ENCODE assay signal across 15 mouse cellular contexts in the genomic region with DNA sequence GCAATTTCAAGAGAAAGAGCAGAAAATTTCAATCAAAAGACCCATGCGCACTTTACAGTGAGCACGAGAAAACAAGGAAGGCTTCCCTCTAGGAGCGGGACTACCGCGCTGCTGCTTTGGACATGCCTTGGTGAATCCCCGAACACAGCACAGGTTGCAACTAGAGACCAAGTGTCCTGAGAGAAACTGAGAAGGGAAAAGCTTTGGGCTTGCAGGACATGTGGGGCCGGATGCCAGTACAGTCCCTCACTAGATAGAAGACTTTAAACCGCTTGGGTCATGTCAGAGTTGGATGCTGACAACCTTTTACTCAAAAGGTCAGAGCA.
A peak's percentile ranks its signal among the peaks of the same experiment; 100 is the strongest.
DNase-seq lines count a peak whose midpoint lies in the region; ATAC-seq lines count a peak whose summit lies in the region.
"Had no signal": no experiment of that assay in that cellular context is flagged by ENCODE, and none has a peak within 500 bp of the region (broad histone marks: within the 10 kb centered on the region; RNA-seq: fewer than 3 reads in every experiment).

No protein-coding gene starts in this region.

- no peak overlapping the region for H3K27ac ChIP-seq in limb, embryonic 12.5 days
- no peak overlapping the region for H3K27ac ChIP-seq in limb, embryonic 10.5 days
- H3K27ac ChIP-seq in forebrain, embryonic 14.5 days (ENCODE audit: low read depth, low read length) = no peak overlapping the region
- no peak overlapping the region for H3K27ac ChIP-seq in hindbrain, embryonic 14.5 days
- no peak overlapping the region for H3K27ac ChIP-seq in neural tube, embryonic 13.5 days (replicated peaks)
- H3K27ac ChIP-seq: gastrocnemius, adult 2 months; heart, adult 2 months; left cerebral cortex, adult 2 months; limb, embryonic 15.5 days had no signal

- WGBS in limb, embryonic 12.5 days = 76% methylated on average over 8 of the region's 8 CpGs
- 75% methylated on average over 8 of the region's 8 CpGs for WGBS in limb, embryonic 10.5 days
- 58% methylated on average over 8 of the region's 8 CpGs for WGBS in forebrain, embryonic 14.5 days
- 65% methylated on average over 8 of the region's 8 CpGs for WGBS in hindbrain, embryonic 14.5 days
- WGBS in neural tube, embryonic 13.5 days = 60% methylated on average over 8 of the region's 8 CpGs

- H3K4me1 ChIP-seq in limb, embryonic 12.5 days (replicated peaks) = 0 out of 2 replicates have a peak, but pooled peaks cover 6% of the 10 kb centered on the region
- 0 out of 2 replicates have a peak, but pooled peaks cover 3% of the 10 kb centered on the region for H3K4me1 ChIP-seq in limb, embryonic 10.5 days
- peaks cover 5% of the 10 kb centered on the region; the same call in 1 of the 2 replicates for H3K4me1 ChIP-seq in forebrain, embryonic 14.5 days (ENCODE audit: control insufficient read depth, insufficient read depth, low read length)
- H3K4me1 ChIP-seq in hindbrain, embryonic 14.5 days (replicated peaks; ENCODE audit: control insufficient read depth, insufficient read depth, low read length) = no peaks in the 10 kb centered on the region; the same call in 1 of the 2 replicates
- no peaks in the 10 kb centered on the region for H3K4me1 ChIP-seq in neural tube, embryonic 13.5 days (replicated peaks)

- no peaks in the 10 kb centered on the region for H3K36me3 ChIP-seq in limb, embryonic 12.5 days
- H3K36me3 ChIP-seq in limb, embryonic 10.5 days = no peaks in the 10 kb centered on the region
- H3K36me3 ChIP-seq in forebrain, embryonic 14.5 days (ENCODE audit: control insufficient read depth, insufficient read depth, low read length) = no peaks in the 10 kb centered on the region
- no peaks in the 10 kb centered on the region for H3K36me3 ChIP-seq in hindbrain, embryonic 14.5 days (replicated peaks; ENCODE audit: control insufficient read depth, insufficient read depth)
- no peaks in the 10 kb centered on the region for H3K36me3 ChIP-seq in neural tube, embryonic 13.5 days
- H3K36me3 ChIP-seq: limb, embryonic 15.5 days had no signal

- H3K4me3 ChIP-seq in limb, embryonic 12.5 days (replicated peaks) = no peak overlapping the region
- H3K4me3 ChIP-seq in limb, embryonic 10.5 days = no peak overlapping the region
- no peak overlapping the region for H3K4me3 ChIP-seq in forebrain, embryonic 14.5 days (ENCODE audit: low read depth, low read length)
- no peak overlapping the region for H3K4me3 ChIP-seq in hindbrain, embryonic 14.5 days (replicated peaks; ENCODE audit: low read length)
- H3K4me3 ChIP-seq in neural tube, embryonic 13.5 days = no peak overlapping the region
- H3K4me3 ChIP-seq: erythroblast, embryonic 14.5 days; gastrocnemius, adult 2 months; heart, adult 2 months; left cerebral cortex, adult 2 months; limb, embryonic 15.5 days had no signal

- DNase-seq in limb, embryonic 10.5 days (ENCODE audit: low spot score) = no peak
- DNase-seq in forebrain, embryonic 14.5 days (ENCODE audit: low spot score) = no peak
- DNase-seq in hindbrain, embryonic 14.5 days (ENCODE audit: low spot score) = no peak
- no peak for DNase-seq in MN1 (ENCODE audit: low spot score)
- DNase-seq in embryo, embryonic 11 days = no peak

- H3K27me3 ChIP-seq in limb, embryonic 12.5 days = no peaks in the 10 kb centered on the region
- H3K27me3 ChIP-seq in limb, embryonic 10.5 days (ENCODE audit: low read depth, poor library complexity, severe bottlenecking) = peaks cover 14% of the 10 kb centered on the region
- no peaks in the 10 kb centered on the region for H3K27me3 ChIP-seq in forebrain, embryonic 14.5 days (replicated peaks; ENCODE audit: control insufficient read depth, insufficient read depth, low read length)
- H3K27me3 ChIP-seq in hindbrain, embryonic 14.5 days (ENCODE audit: control insufficient read depth, insufficient read depth, low read length) = no peaks in the 10 kb centered on the region
- no peaks in the 10 kb centered on the region for H3K27me3 ChIP-seq in neural tube, embryonic 13.5 days
- H3K27me3 ChIP-seq: limb, embryonic 15.5 days had no signal

- no peak overlapping the region for H3K9ac ChIP-seq in limb, embryonic 12.5 days (replicated peaks)
- no peak overlapping the region for H3K9ac ChIP-seq in forebrain, embryonic 14.5 days (ENCODE audit: low read length)
- H3K9ac ChIP-seq in hindbrain, embryonic 14.5 days = no peak overlapping the region
- 0 out of 2 replicates have a peak overlapping the region, but pooled peaks have one; percentile 14 for H3K9ac ChIP-seq in neural tube, embryonic 13.5 days
- H3K9ac ChIP-seq: limb, embryonic 15.5 days; lung, embryonic 14.5 days had no signal

- no peaks in the 10 kb centered on the region for H3K9me3 ChIP-seq in limb, embryonic 12.5 days
- H3K9me3 ChIP-seq in limb, embryonic 10.5 days (replicated peaks) = no peaks in the 10 kb centered on the region
- H3K9me3 ChIP-seq in forebrain, embryonic 14.5 days (replicated peaks; ENCODE audit: control insufficient read depth, low read length) = no peaks in the 10 kb centered on the region
- H3K9me3 ChIP-seq in hindbrain, embryonic 14.5 days (ENCODE audit: control insufficient read depth, low read length) = no peaks in the 10 kb centered on the region
- H3K9me3 ChIP-seq in neural tube, embryonic 13.5 days = no peaks in the 10 kb centered on the region
- H3K9me3 ChIP-seq: limb, embryonic 15.5 days had no signal

- ATAC-seq in limb, embryonic 12.5 days (ENCODE audit: insufficient number of reproducible peaks, insufficient read depth, low FRiP score, low TSS enrichment, low read depth) = no peak
- ATAC-seq in forebrain, embryonic 14.5 days = peak; percentile 55
- peak; percentile 57; the same call in 1 of the 2 replicates for ATAC-seq in hindbrain, embryonic 14.5 days (ENCODE audit: low FRiP score)
- peak; percentile 66 for ATAC-seq in neural tube, embryonic 13.5 days (ENCODE audit: low read depth)
- ATAC-seq: activated CD4-positive, CD25-positive, alpha-beta regulatory T cell, adult 4 months; CD4-positive, CD25-positive, alpha-beta regulatory T cell, adult 4 months had no signal

- H3K4me2 ChIP-seq in limb, embryonic 12.5 days = peak overlapping the region; percentile 39; the same call in 1 of the 2 replicates
- 0 out of 2 replicates have a peak overlapping the region, but pooled peaks have one; percentile 19 for H3K4me2 ChIP-seq in forebrain, embryonic 14.5 days (ENCODE audit: low read length)
- H3K4me2 ChIP-seq in hindbrain, embryonic 14.5 days (replicated peaks) = peak overlapping the region; percentile 41; the same call in 1 of the 2 replicates
- H3K4me2 ChIP-seq in neural tube, embryonic 13.5 days = peak overlapping the region; percentile 39; the same call in 1 of the 2 replicates
